Mouse (Mus musculus): ENCODE results near the gene Rbp1. TPM values are rescaled to one million over a fixed set of nuclear protein-coding genes. Genes with fewer than 3 reads are reported as not detected.
A peak's percentile ranks its signal among the peaks of the same experiment; 100 is the strongest.

Gene Rbp1
- polyA plus RNA-seq (2016; fragmentation: Nextera tagmentation; extraction: Ambion mirVana) = 54.4 and 63.0 TPM in 2 replicates

DNA sequence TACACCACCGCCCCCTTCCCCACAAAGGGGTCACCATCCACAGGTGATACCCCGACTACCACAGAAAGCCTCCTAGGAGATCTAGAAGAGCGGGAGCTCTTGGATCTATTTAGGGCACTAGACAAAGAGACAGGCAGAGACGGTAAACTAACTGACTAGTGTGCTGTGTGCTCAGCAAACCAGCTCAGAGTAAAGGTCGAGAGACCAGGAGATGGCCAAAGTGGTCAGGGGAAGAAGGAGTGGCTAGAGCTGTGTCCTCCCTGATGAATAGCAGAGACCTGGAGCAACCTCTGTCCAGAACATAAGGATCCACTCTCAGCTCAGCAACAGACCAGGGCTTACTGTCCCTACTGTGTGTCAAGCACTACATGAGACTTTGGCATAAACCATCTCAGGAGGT, at the start of gene Rbp1:
TSS of gene Rbp1 (plus strand) at position 306 of the 400 bp plus-strand sequence.
- H3K27me3 ChIP-seq (replicated peaks; ENCODE audit: low read depth, poor library complexity, severe bottlenecking) = peaks cover 56% of the 10 kb centered on the region
- no peaks in the 10 kb centered on the region for H3K9me3 ChIP-seq
- WGBS = 82% methylated on average over 5 of the region's 5 CpGs
- DNase-seq (ENCODE audit: low spot score) = no peak
- peaks cover 73% of the 10 kb centered on the region for H3K4me1 ChIP-seq
- 0 out of 2 replicates have a peak, but pooled peaks cover 5% of the 10 kb centered on the region for H3K36me3 ChIP-seq (replicated peaks)
- 0 out of 2 replicates have a peak within 1 kb of the TSS, but pooled peaks have one; percentile 73 for H3K4me3 ChIP-seq
- H3K27ac ChIP-seq (replicated peaks) = 0 out of 2 replicates have a peak within 1 kb of the TSS, but pooled peaks have one; percentile 5

DNA sequence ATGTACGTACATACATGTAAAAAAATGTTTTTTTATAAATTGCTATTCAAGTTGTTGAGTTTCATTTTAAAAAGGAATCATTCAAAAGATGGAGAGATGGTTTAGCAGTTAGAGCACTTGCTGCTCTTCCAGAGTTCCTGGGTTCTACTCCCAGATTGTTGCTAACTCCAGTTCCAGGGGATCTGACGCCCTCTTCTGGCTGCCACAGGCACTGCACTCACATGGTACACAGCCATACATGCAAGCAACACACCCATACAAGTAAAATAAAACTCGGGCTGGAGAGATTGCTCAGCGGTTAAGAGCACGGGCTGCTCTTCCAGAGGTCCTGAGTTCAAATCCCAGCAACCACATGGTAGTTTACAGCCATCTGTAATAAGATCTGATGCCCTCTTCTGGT, 49.4 kb upstream of the Rbp1 start:
- 89% methylated on average over 5 of the region's 5 CpGs for WGBS
- Histone ChIP-seq H3K4me1 (peaks cover 25% of the 10 kb centered on the region), H3K4me3 (no peak overlapping the region), H3K27ac (replicated peaks) (no peak overlapping the region), H3K36me3 (replicated peaks) (no peaks in the 10 kb centered on the region), H3K9me3 (no peaks in the 10 kb centered on the region), H3K27me3 (replicated peaks; ENCODE audit: low read depth, poor library complexity, severe bottlenecking) (0 out of 2 replicates have a peak, but pooled peaks cover 4% of the 10 kb centered on the region)
- no peak for DNase-seq (ENCODE audit: low spot score)

DNA sequence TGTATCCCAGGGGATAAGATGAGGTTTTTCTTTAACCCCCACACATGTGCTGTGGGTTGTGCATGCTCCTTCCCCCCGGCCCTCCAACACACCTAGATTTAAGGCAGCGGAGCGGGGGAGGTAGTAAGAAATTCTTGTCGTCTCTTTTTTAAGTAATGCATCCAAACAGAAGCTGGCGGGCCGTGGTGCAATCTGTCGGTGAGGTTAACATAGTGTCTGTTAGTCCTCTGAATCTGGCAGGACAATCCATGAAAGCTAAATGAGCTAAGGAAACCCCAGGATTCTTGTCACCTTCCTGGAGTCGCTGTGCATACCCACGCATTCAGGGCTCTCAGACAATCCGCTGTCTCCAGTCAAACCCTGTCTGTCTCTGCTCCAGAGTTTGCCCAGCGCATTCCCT, 47.9 kb upstream of the Rbp1 start:
- no peaks in the 10 kb centered on the region for H3K9me3 ChIP-seq
- WGBS = 81% methylated on average over 11 of the region's 11 CpGs
- peaks cover 22% of the 10 kb centered on the region for H3K4me1 ChIP-seq
- no peak for DNase-seq (ENCODE audit: low spot score)
- no peaks in the 10 kb centered on the region for H3K36me3 ChIP-seq (replicated peaks)
- H3K27me3 ChIP-seq (replicated peaks; ENCODE audit: low read depth, poor library complexity, severe bottlenecking) = 0 out of 2 replicates have a peak, but pooled peaks cover 4% of the 10 kb centered on the region
- no peak overlapping the region for H3K27ac ChIP-seq (replicated peaks)
- H3K4me3 ChIP-seq = no peak overlapping the region

DNA sequence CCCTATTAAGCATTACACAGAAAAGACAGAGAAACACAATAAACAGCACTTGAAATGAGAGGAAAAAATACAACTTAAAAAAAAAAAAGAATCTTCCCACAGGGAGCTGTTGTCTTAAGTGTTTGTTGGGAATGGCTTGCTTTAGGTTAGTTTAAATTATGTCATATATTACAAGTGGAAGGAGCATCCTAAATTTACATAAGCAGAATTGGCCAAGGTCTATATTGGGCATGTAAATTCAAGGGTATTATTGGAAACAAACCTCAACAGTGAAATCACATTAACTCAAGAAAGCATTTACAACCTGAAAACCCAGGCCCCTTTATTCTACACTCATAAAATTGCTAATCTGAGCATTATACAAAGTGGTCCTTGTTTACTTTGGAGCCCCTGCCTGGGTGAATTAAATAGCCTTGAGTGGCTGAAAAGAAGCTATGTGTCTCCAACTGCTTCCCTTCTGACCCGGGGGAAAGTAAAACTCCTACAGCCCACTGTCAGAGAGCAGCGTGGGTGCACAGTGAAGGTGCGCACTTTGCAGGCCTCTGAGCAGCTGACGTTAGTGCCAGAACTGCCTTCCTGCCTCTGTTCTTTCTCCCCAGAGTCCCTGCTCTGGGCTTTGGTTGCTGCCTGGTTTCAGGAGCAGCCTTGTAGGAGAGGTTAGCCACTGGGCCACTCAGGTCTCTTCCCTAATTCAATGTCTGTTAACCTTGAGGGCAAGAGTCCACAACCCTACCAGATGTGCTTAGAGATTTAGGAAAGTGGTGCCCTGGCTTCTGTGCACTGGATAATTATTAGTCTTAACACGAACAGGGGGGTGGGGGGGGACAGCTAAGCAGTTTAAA, 47.2 kb upstream of the Rbp1 start:
- no peak overlapping the region for H3K27ac ChIP-seq (replicated peaks)
- peaks cover 19% of the 10 kb centered on the region for H3K4me1 ChIP-seq
- 30% methylated on average over 5 of the region's 5 CpGs for WGBS
- no peaks in the 10 kb centered on the region for H3K36me3 ChIP-seq (replicated peaks)
- H3K27me3 ChIP-seq (replicated peaks; ENCODE audit: low read depth, poor library complexity, severe bottlenecking) = 0 out of 2 replicates have a peak, but pooled peaks cover 4% of the 10 kb centered on the region
- no peak for DNase-seq (ENCODE audit: low spot score)
- no peak overlapping the region for H3K4me3 ChIP-seq
- no peaks in the 10 kb centered on the region for H3K9me3 ChIP-seq

DNA sequence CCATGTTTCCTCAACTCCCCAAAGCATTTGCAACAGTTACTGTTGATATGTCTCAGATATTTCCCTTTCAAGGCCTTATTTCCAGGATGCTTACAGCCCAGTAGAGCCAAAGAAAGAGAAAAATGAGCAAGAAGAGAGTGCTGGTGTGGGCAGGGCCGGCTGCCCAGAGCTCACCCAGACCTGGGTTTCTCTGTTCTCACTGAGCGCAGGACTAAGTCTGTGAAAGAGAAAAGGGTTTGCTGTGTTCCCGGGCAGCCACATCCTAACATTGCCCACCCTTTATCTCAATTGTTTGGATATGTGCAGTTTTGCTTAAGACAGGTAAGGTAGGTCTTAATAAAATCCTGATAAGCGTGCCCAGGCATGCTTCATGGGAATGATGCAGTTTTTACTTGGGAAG, 43.0 kb upstream of the Rbp1 start:
- 78% methylated on average over 4 of the region's 4 CpGs for WGBS
- DNase-seq (ENCODE audit: low spot score) = no peak
- peaks cover 3% of the 10 kb centered on the region; the same call in 1 of the 2 replicates for H3K9me3 ChIP-seq
- peaks cover 19% of the 10 kb centered on the region for H3K4me1 ChIP-seq
- 0 out of 2 replicates have a peak, but pooled peaks cover 4% of the 10 kb centered on the region for H3K27me3 ChIP-seq (replicated peaks; ENCODE audit: low read depth, poor library complexity, severe bottlenecking)
- no peak overlapping the region for H3K4me3 ChIP-seq
- no peak overlapping the region for H3K27ac ChIP-seq (replicated peaks)
- H3K36me3 ChIP-seq (replicated peaks) = no peaks in the 10 kb centered on the region

DNA sequence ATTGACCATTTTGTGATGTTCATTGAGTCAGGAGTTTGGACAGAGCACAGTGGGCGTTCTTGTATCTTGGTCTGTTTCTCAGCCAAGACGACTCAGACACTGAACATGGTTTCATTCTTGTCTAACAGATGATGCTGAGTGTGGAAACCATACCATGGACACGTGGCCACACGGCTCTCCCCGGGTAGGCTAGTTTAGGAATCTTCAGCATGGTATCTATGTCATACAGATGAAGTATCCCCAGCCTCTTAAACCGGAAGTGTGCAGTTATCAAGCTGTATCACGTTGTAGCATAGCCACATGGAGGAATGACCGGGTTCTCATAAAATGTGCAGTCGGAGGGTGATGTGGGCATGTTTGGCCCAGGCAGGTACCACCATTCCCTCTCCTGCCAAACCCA, 42.2 kb upstream of the Rbp1 start:
- Histone ChIP-seq H3K4me1 (peaks cover 10% of the 10 kb centered on the region), H3K36me3 (replicated peaks) (no peaks in the 10 kb centered on the region), H3K9me3 (peaks cover 3% of the 10 kb centered on the region; the same call in 1 of the 2 replicates), H3K27ac (replicated peaks) (no peak overlapping the region), H3K27me3 (replicated peaks; ENCODE audit: low read depth, poor library complexity, severe bottlenecking) (0 out of 2 replicates have a peak, but pooled peaks cover 4% of the 10 kb centered on the region), H3K4me3 (no peak overlapping the region)
- 90% methylated on average over 9 of the region's 9 CpGs for WGBS
- no peak for DNase-seq (ENCODE audit: low spot score)

DNA sequence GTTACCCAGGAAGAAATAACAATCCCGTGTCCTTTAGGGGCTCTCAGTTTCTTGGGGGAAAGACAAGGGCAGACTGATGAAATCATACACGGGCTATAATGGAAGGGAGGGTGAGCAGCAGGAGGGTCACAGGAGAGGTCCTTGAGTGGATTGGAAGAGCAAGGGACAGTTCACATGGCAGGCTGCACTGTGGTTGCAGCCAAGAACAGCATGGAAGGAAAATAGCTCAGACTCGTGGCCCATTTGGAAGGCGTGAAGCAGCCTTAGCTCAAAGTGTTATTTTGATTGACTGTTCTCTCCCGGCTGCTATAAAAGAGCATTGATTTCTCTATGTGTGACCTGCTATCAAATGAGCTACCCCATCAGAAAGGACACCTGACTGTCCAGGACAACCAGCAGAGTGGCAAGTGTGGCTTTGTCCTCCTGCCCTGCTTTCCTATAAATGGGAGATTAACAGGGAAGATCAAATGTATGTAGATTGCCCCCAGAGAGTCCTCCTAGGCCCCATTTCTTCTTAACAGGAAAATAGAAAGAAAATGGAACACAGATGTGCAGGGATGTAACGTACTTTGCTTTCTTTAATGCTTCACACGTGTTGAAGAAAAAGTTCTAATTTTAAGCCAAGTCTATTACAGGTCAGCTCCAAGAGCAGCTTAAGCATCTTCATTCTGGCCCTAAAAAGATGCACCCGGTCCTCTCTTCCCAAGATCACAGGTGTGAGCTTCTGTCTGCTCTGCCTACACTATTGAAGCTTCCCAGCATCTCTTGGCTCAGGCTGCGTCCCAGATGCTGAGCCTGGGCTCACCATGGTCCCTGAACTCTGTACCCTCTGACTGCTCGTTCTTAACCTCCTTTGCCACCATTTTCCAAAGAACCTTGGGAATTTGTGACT, 34.8 kb upstream of the Rbp1 start:
- Histone ChIP-seq H3K9me3 (no peaks in the 10 kb centered on the region), H3K27me3 (replicated peaks; ENCODE audit: low read depth, poor library complexity, severe bottlenecking) (0 out of 2 replicates have a peak, but pooled peaks cover 7% of the 10 kb centered on the region), H3K36me3 (replicated peaks) (no peaks in the 10 kb centered on the region), H3K27ac (replicated peaks) (no peak overlapping the region; the same call in 1 of the 2 replicates), H3K4me3 (no peak overlapping the region), H3K4me1 (peaks cover 15% of the 10 kb centered on the region)
- no peak for DNase-seq (ENCODE audit: low spot score)
- WGBS = 68% methylated on average over 10 of the region's 10 CpGs

DNA sequence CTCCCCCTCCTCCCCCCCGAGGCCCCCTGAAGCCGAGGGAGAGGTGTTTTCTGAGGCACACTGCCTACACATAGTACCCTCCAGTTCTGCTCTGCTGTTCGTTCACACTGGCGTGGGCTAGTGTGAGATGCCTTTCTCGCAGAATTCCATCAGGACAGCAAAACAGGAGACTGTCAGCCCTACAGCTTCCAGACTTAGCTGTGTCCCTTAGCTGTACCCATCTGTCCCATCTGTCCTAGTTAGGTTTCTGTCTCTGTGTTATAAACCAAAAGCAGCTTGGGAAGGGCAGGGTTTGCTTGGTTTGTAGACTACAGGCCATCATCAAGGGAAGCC, 34.2 kb upstream of the Rbp1 start:
- WGBS = 80% methylated on average over 5 of the region's 5 CpGs
- Histone ChIP-seq H3K36me3 (replicated peaks) (no peaks in the 10 kb centered on the region), H3K4me3 (no peak overlapping the region), H3K27me3 (replicated peaks; ENCODE audit: low read depth, poor library complexity, severe bottlenecking) (0 out of 2 replicates have a peak, but pooled peaks cover 7% of the 10 kb centered on the region), H3K27ac (replicated peaks) (no peak overlapping the region), H3K9me3 (no peaks in the 10 kb centered on the region), H3K4me1 (peaks cover 15% of the 10 kb centered on the region)
- DNase-seq (ENCODE audit: low spot score) = no peak

DNA sequence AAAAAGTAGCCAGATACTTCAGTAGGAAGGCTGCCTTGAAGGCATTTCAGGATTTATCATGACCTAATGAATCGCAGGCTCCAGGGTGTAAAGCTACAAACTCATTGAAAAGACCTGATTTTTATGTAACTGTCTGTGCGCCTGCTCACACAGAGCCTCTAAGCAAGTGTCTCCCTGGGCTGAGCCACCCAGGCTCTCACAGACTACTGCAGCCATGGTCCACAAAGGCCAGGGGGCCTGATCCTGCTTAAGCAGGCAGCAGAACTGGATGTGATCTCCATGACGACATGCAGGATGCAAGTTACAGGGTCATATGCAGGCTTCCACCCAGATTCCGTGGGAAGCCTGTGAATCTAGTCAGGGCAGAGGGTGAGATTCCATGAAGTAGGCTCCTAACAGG, 29.3 kb upstream of the Rbp1 start:
- Histone ChIP-seq H3K27me3 (replicated peaks; ENCODE audit: low read depth, poor library complexity, severe bottlenecking) (0 out of 2 replicates have a peak, but pooled peaks cover 7% of the 10 kb centered on the region), H3K36me3 (replicated peaks) (no peaks in the 10 kb centered on the region), H3K4me1 (peaks cover 2% of the 10 kb centered on the region; the same call in 1 of the 2 replicates), H3K9me3 (no peaks in the 10 kb centered on the region), H3K27ac (replicated peaks) (no peak overlapping the region), H3K4me3 (no peak overlapping the region)
- 82% methylated on average over 4 of the region's 4 CpGs for WGBS
- no peak for DNase-seq (ENCODE audit: low spot score)

DNA sequence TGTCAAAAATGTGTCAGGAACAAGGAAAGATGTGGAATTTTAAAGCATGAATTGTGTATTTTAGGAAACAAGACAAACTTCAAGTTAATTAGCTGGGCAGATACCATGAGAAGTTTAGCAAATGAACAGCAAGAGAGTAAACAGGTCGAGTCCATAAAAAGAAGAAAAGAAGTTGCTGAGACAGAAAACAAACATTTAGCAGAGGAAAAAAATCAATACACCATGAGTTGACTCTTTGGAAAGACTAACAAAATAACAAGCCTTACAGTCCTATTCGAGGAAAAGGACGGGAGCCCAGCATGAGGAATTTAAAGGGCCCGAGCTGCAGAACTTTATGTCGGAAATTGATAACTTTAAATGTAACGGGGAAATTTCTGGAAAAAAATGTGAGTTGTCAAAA, 25.6 kb upstream of the Rbp1 start:
- H3K9me3 ChIP-seq = no peaks in the 10 kb centered on the region
- no peak overlapping the region for H3K4me3 ChIP-seq
- DNase-seq (ENCODE audit: low spot score) = no peak
- H3K27me3 ChIP-seq (replicated peaks; ENCODE audit: low read depth, poor library complexity, severe bottlenecking) = no peaks in the 10 kb centered on the region
- no peak overlapping the region for H3K27ac ChIP-seq (replicated peaks)
- H3K4me1 ChIP-seq = no peaks in the 10 kb centered on the region
- 85% methylated on average over 6 of the region's 6 CpGs for WGBS
- no peaks in the 10 kb centered on the region for H3K36me3 ChIP-seq (replicated peaks)

DNA sequence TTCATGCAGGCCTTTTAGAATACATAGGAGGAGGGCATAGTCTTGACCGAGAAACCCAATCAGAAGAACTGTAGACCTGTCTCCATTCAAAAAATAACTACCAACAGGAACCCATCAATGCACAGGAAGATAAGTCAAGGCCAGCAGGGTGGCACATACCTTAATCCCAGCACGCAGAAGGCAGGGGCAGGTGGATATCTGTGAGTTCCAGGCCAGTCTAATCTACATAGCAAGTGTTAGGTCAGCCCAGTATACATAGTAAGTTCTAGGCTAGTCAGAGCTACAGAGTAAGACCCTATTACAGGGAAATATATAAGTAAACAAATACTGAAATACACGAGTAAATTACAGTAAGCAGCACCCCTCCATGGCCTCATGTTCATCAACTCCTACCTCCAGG, 24.9 kb upstream of the Rbp1 start:
- H3K27me3 ChIP-seq (replicated peaks; ENCODE audit: low read depth, poor library complexity, severe bottlenecking) = no peaks in the 10 kb centered on the region
- 84% methylated on average over 3 of the region's 3 CpGs for WGBS

DNA sequence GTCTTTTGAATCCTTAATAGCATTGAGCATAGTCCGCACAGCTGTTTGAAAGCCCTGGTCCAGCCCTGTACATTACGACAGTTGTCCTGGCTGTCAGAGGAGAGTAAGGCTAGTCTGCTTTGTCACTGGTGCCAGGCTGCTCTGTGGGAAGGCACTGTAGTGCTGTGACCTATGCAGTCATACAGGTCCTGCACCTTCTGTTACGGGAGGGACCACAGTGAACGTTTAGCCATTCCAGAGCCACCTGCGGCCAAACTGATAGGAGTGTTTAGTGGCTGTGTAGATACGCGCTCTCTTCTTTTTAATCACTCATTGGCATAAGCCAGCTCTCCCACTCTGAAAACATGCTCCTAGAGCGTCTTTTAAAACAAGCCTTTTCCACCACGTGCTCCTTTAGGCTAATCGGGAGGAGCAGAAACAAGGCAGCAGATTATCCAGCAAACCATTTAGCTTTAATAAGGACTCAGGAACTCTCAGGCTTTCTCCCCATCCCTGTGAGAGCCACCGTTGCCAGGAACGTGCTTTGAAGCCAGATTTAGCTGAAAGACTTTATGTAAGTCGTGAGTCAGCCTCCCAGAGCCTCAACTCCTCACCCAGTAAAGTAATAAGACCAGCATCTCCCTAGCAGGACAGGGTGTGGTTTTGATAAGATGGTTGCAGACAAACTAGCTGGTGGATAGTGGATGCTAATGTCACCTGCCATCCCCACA, 22.4 kb upstream of the Rbp1 start:
- no peaks in the 10 kb centered on the region for H3K9me3 ChIP-seq
- no peaks in the 10 kb centered on the region for H3K27me3 ChIP-seq (replicated peaks; ENCODE audit: low read depth, poor library complexity, severe bottlenecking)
- no peaks in the 10 kb centered on the region for H3K36me3 ChIP-seq (replicated peaks)
- no peak overlapping the region for H3K4me3 ChIP-seq
- no peaks in the 10 kb centered on the region for H3K4me1 ChIP-seq
- no peak overlapping the region for H3K27ac ChIP-seq (replicated peaks)
- 79% methylated on average over 13 of the region's 13 CpGs for WGBS
- DNase-seq (ENCODE audit: low spot score) = no peak

More for the DNA sequence above, 24.9 kb upstream of the Rbp1 start:
- Histone ChIP-seq H3K36me3 (replicated peaks) (no peaks in the 10 kb centered on the region), H3K27ac (replicated peaks) (no peak overlapping the region), H3K9me3 (no peaks in the 10 kb centered on the region), H3K4me3 (no peak overlapping the region), H3K4me1 (no peaks in the 10 kb centered on the region)
- DNase-seq (ENCODE audit: low spot score) = no peak

Data from embryonic facial prominence, embryonic 10.5 days (tissue).